Mouse (Mus musculus) kidney, postnatal 0 days (tissue): ENCODE measurements around the gene Cntln. TPM values are rescaled to one million over a fixed set of nuclear protein-coding genes. Genes with fewer than 3 reads are reported as not detected.

Experiments
- ATAC-seq: fragments of 200-750 bp; cut with Nextera tagmentation; replicated peaks from 2 replicates; pipeline ENCODE4 v1.8.0; 2017; ENCODE audit warnings: low read depth, moderate number of reproducible peaks, moderate TSS enrichment, moderate library complexity; ENCODE audit not compliant: low FRiP score
- DNase-seq: peaks from one replicate; pipeline ENCODE4 v3.0.0-alpha.2; 2016; ENCODE audit warnings: low spot score
- H3K27ac ChIP-seq: fragments of 300-500 bp; sonication (generic); 2 replicates; pipeline ENCODE4 v1.5.1; 2014; ENCODE audit warnings: mild to moderate bottlenecking
- H3K27me3 ChIP-seq: fragments of 300-500 bp; sonication (generic); 2 replicates; pipeline ENCODE4 v1.6.1; 2014; ENCODE audit warnings: low read length, mixed read lengths; ENCODE audit not compliant: insufficient read depth
- H3K36me3 ChIP-seq: fragments of 300-500 bp; sonication (generic); 2 replicates; pipeline ENCODE4 v1.6.1; 2014; ENCODE audit warnings: low read length, mixed read lengths; ENCODE audit not compliant: insufficient read depth
- H3K4me1 ChIP-seq: fragments of 300-500 bp; sonication (generic); replicated peaks from 2 replicates; pipeline ENCODE4 v1.6.1; 2014; ENCODE audit warnings: antibody characterized with exemption, low read length, mixed read lengths; ENCODE audit not compliant: insufficient read depth
- H3K4me2 ChIP-seq: fragments of 300-500 bp; sonication (generic); 2 replicates; pipeline ENCODE4 v1.6.1; 2014; ENCODE audit warnings: mild to moderate bottlenecking, low read length, moderate library complexity, mixed read lengths
- H3K4me3 ChIP-seq: fragments of 300-500 bp; sonication (generic); replicated peaks from 2 replicates; pipeline ENCODE4 v1.5.1; 2014; ENCODE audit warnings: low read depth, low read length
- H3K9ac ChIP-seq: fragments of 300-500 bp; sonication (generic); 2 replicates; pipeline ENCODE4 v1.6.1; 2014; ENCODE audit warnings: low read depth, low read length
- H3K9me3 ChIP-seq: fragments of 300-500 bp; sonication (generic); replicated peaks from 2 replicates; pipeline ENCODE4 v1.6.1; 2016; ENCODE audit warnings: low read length, inconsistent platforms, mixed read lengths
- CTCF ChIP-seq: IDR thresholded peaks from 2 replicates; pipeline ENCODE4 v1.5.1; 2016; ENCODE audit warnings: antibody characterized with exemption, low read depth, mild to moderate bottlenecking, moderate library complexity
- WGBS: fragments of 180-500 bp; shearing (Covaris S2); extraction: QIAGEN DNeasy Blood & Tissue Kit; methylation state at CpG from one replicate; pipeline ENCODE4 v1.1.7; 2014; 5-methylcytosine and 5-hydroxymethylcytosine counted together
- polyA plus RNA-seq: library from polyadenylated mRNA; unstranded; fragments of >200 nt; fragmentation: Nextera tagmentation; extraction: Ambion mirVana; gene quantifications from 2 replicates; pipeline ENCODE4 v1.2.1, GENCODE M21; 2015

Gene Cntln
- polyA plus RNA-seq, 1 experiment from 2014 or later, result 10.5 TPM

DNA sequence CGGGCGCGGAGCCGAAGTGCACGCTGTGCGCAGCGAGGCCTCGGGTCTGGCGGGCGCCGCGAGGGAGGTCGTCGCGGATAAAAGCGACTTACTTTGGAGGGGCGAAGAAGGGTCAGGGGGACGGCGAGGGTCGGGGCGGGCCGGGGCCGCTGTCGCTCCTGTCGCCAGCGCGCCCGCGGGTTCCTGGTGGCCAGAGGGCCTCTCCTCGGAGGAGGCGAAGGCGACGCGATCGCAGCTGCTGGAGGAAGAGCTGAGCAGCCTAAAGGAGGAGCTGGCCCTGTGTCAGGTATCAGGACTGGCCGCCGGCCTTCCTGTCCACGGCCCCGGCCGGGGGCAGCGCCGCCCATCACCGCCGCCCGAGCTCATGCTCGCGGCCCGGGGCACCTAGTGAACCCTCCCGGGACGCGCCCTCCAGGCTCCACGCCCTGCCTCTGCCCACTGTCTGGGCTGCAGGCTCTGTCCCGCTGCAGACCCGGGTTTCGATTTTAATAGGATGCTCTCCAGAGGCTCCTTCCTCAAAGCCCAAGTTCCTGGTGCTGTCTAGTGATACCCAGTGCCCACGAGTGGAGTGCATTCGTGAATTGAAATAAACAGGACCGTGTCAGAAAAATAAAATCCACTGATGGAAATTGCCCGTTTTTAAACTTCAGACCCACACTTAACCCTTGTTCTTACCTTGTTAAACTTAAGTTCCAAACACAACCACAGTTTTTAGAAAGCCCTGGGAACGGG is 596 bp downstream of the Cntln start:
- H3K27ac ChIP-seq, result peak overlapping the region; percentile 92
- H3K27me3 ChIP-seq, result no peaks in the 10 kb centered on the region
- no peak for TF ChIP-seq CTCF
- peak overlapping the region; percentile 92 for H3K4me2 ChIP-seq
- DNase-seq, result peak; percentile 67
- H3K9ac ChIP-seq, result peak overlapping the region; percentile 95
- H3K36me3 ChIP-seq, result no peaks in the 10 kb centered on the region
- H3K4me1 ChIP-seq, result no peaks in the 10 kb centered on the region
- peak overlapping the region; percentile 87 for H3K4me3 ChIP-seq
- WGBS, result under 1% methylated on average over 59 of the region's 60 CpGs
- peak; percentile 81 for ATAC-seq
- no peaks in the 10 kb centered on the region for H3K9me3 ChIP-seq

DNA sequence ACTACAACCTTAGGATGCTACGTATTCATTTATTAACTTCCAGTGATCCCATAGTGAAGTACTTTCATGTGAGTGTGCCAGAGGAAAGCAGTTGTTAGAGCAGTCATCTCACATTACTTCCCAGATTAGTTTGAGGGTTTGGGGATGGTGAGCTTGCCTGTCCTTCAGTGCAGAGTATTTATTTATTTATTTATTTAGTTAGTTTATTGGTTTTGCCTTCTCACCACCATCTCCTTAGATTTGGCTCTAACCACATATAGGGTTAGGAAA is 1.1 kb downstream of the Cntln start:
- Histone ChIP-seq H3K9ac (peak overlapping the region; percentile 95; the same call in 1 of the 2 replicates), H3K4me2 (peak overlapping the region; percentile 92), H3K27ac (no peak overlapping the region), H3K27me3 (no peaks in the 10 kb centered on the region), H3K4me1 (no peaks in the 10 kb centered on the region), H3K4me3 (peak overlapping the region; percentile 87), H3K36me3 (no peaks in the 10 kb centered on the region), H3K9me3 (no peaks in the 10 kb centered on the region)
- 11% methylated on average over 1 of the region's 1 CpGs for WGBS
- TF ChIP-seq CTCF, result no peak
- ATAC-seq (no peak), DNase-seq (peak; percentile 59)

DNA sequence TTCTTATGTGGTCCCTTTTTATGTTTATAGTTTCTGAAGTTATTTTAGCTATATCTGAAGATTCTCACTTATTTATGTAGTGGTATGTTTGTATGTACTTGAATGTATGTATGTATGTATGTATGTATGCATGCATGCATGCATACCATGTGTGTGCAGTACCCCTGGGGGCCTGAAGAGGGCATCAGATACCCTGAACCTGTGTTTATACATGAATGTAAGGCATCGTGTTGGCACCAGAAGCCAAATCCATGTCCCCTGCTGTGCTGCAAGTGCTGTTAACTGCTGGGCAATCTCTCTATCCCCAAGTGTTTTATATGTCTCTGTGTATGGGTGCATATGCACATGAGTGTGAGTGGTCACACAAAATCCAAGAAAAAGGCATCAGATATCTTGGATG is 34.3 kb downstream of the Cntln start:
- Histone ChIP-seq H3K4me3 (no peak overlapping the region), H3K4me1 (no peaks in the 10 kb centered on the region), H3K9me3 (no peaks in the 10 kb centered on the region), H3K27ac (no peak overlapping the region), H3K27me3 (no peaks in the 10 kb centered on the region), H3K4me2 (no peak overlapping the region), H3K9ac (no peak overlapping the region), H3K36me3 (no peaks in the 10 kb centered on the region)
- TF ChIP-seq CTCF, result no peak; the same call in 1 of the 2 replicates
- ATAC-seq (no peak), DNase-seq (no peak)
- WGBS, result 89% methylated on average over 1 of the region's 1 CpGs

DNA sequence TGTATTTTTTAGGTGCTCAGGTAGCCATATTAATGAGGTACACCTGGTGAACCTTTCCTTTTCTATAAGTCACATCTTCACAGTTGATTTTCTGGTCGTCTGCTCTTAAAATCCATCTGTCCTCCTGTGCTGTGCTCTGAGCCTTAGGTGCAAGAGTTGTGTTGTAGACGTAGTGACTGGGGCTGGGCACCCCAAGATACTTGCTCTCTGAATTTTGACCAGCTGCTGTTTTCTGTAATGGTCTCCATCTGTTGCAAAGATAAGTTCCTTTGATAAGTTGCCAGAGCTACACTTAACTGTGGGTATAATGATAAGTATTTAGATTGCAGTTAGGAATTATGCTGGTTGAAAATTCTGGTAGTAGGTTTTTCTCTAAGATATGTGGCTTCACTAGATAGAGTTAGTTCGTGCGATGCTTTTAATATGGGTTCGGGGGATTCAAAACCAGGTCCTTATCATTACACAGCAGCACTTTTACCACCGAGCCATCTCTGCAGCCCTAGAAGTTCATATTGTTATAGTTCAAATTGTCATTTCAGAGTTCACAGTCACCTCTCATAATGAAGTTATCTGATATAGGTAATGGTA is 50.3 kb downstream of the Cntln start:
- Histone ChIP-seq H3K27ac (no peak overlapping the region), H3K4me3 (no peak overlapping the region), H3K27me3 (no peaks in the 10 kb centered on the region), H3K9me3 (no peaks in the 10 kb centered on the region), H3K9ac (no peak overlapping the region), H3K4me1 (no peaks in the 10 kb centered on the region), H3K36me3 (no peaks in the 10 kb centered on the region), H3K4me2 (no peak overlapping the region)
- 85% methylated on average over 6 of the region's 6 CpGs for WGBS
- ATAC-seq (no peak), DNase-seq (no peak)
- TF ChIP-seq CTCF, result no peak

DNA sequence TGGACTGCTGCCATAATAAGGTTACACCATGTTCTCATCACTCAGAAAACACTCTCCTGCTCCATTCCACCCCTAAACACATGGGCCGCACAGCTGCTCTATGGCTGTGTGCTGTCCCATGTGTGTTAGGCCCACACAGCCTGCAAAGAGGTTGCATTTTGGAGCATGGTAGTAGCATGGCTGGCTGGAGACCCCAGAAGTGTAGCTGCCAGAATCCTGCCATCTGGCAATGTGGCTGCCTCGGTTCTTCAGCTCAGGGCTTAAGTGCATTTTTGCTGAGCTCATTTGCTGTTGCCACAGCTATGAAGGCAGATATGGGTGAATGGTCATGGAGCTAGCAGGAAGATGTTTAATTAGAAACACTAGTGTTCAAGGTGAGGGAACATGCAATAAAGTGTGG is 58.0 kb downstream of the Cntln start:
- H3K9ac ChIP-seq, result no peak overlapping the region
- DNase-seq (no peak), ATAC-seq (no peak)
- H3K4me2 ChIP-seq, result no peak overlapping the region
- H3K27me3 ChIP-seq, result no peaks in the 10 kb centered on the region
- 66% methylated on average over 2 of the region's 2 CpGs for WGBS
- H3K4me3 ChIP-seq, result no peak overlapping the region
- TF ChIP-seq CTCF, result no peak
- H3K27ac ChIP-seq, result no peak overlapping the region
- H3K4me1 ChIP-seq, result no peaks in the 10 kb centered on the region
- no peaks in the 10 kb centered on the region for H3K9me3 ChIP-seq
- no peaks in the 10 kb centered on the region for H3K36me3 ChIP-seq

DNA sequence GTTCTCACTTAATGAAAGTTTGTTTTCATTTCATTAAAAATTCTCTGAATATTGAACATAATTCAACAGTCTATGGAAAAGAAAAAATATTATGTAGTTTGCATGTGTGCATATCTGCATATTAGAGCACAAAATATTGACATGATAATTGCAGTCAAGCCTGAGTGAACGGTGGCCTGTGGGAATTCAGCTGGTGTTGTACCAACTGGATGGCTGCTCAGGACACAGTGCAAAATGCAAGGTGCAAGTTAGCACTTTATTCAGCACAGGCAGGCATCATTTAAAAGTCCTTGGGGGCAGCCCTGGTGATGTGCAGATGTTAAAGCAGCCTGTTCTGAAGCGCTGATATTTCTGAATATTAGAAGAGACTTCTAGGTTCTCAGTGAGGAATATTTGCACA is 58.5 kb downstream of the Cntln start:
- H3K36me3 ChIP-seq, result no peaks in the 10 kb centered on the region
- H3K27me3 ChIP-seq, result no peaks in the 10 kb centered on the region
- no peak for DNase-seq

More for the DNA sequence above, 58.5 kb downstream of the Cntln start:
- no peak for TF ChIP-seq CTCF
- H3K27ac ChIP-seq, result no peak overlapping the region
- no peak overlapping the region for H3K4me2 ChIP-seq
- no peak overlapping the region for H3K9ac ChIP-seq
- no peaks in the 10 kb centered on the region for H3K4me1 ChIP-seq
- H3K9me3 ChIP-seq, result no peaks in the 10 kb centered on the region
- no peak overlapping the region for H3K4me3 ChIP-seq
- ATAC-seq, result no peak
- 80% methylated on average over 2 of the region's 2 CpGs for WGBS
